Mouse (Mus musculus): Measurements from ENCODE around the gene Gm9903.

The Gm9903 gene

GRCm38 (mm10) chr5:33651017-33651416 lies 21.3 kb downstream of the Gm9903 start:
- no peak for DNase-seq (ENCODE audit: low read depth)

DNA sequence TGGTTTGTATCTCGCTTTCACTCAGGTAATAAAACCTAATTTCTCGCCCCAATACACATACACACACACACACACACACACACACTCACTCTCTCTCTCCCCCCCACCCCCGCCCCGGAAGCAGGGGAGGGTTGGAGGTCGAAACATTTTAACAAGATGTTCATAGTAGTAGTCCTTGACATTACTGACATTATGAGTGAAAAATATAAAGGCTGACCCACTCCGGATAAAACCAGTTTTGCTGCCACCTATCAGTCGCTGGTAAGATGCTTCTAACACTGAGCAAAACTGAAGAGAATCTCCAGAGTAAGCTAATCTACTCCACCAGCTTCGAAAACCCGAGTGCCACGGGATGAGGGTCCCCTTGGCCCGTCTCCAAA lies 21.8 kb downstream of the Gm9903 start:
- DNase-seq (ENCODE audit: low read depth): no peak

- peak; percentile 93 for DNase-seq (ENCODE audit: low read depth)
These were observed 22.4 kb downstream of the Gm9903 start, which contains the start of gene Slbp for GRCm38 (mm10) chr5:33651921-33652782. Gene Slbp (minus strand): TSS chr5:33652574.

DNA sequence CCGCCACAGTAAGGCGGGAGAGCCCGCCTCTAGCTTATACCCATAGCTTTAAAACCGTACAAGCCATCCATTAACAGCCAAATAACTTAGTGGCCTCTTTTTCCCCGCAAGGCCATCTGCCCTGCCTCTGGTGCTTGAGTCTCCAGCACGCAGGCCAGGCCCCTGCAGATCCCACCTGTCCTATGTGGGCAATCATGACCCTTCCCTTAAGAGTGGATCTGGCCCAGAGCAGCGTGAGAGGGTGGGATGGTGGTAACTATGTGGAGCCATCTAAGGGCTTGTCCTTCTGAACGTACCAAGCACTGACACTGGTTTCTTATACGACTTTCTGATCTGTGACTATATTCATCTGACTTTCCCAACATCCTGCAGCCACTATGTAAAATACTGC lies 23.1 kb downstream of the Gm9903 start:
- DNase-seq (ENCODE audit: low read depth): no peak

GRCm38 (mm10) chr5:33654424-33654823 lies 24.7 kb downstream of the Gm9903 start:
- DNase-seq (ENCODE audit: low read depth): no peak

DNA sequence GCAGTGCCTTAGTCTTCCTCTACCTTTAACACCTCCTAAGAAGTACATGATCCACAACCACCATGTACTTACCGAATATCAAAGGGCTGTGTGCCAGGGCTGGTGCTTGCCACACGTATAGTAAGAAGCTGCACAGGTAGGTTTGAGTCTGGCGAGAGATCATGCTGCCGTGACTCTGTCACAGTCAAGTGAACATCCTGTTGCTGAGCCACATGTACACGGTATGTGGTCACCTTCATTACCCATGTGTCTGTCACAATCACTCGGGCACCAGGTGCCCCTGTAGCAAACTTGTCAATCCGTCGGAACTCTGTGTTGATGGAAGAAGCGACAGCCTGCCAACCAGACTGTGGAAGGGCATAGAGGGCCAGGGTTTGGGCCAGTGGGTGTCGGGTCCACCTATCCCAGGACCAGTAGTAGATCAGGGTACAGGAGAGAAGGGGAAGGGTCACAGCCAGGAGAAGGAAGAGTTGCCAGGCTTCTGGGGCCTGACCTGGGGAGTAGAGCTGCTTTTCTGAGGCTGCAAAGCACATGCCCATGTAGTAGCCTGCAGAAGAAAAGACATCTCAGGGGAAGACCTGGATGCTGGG lies 25.6 kb downstream of the Gm9903 start:
- no peak for DNase-seq (ENCODE audit: low read depth)

GRCm38 (mm10) chr5:33656739-33657138 lies 27.0 kb downstream of the Gm9903 start:
- no peak for DNase-seq (ENCODE audit: low read depth)

DNA sequence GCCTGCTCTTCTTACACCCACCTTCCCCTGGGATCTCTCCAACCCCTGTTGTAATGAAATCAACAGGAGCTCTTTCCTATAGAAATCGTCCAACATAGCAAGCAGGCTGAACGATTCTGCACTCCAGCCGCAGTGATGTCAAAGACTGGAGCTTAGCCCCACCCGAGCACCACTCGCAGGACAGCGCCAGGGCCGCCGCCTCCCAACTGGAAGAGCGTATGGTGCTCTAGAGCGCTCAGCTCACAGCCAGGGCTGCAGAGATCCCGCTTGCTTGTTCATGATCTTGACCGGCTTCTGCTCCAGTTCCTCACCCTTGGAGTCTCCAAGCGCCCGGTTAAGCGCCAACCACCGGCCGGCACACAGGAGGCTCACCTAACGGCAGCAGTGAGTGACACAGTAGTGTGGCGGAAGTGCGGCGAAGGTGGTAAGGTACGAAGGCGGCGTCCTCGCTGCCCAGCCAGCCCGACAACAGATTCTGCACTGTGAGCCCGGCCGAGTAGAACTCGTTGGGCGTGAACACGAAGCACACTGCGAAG lies 27.6 kb downstream of the Gm9903 start:
- peak; percentile 75 for DNase-seq (ENCODE audit: low read depth)

DNA sequence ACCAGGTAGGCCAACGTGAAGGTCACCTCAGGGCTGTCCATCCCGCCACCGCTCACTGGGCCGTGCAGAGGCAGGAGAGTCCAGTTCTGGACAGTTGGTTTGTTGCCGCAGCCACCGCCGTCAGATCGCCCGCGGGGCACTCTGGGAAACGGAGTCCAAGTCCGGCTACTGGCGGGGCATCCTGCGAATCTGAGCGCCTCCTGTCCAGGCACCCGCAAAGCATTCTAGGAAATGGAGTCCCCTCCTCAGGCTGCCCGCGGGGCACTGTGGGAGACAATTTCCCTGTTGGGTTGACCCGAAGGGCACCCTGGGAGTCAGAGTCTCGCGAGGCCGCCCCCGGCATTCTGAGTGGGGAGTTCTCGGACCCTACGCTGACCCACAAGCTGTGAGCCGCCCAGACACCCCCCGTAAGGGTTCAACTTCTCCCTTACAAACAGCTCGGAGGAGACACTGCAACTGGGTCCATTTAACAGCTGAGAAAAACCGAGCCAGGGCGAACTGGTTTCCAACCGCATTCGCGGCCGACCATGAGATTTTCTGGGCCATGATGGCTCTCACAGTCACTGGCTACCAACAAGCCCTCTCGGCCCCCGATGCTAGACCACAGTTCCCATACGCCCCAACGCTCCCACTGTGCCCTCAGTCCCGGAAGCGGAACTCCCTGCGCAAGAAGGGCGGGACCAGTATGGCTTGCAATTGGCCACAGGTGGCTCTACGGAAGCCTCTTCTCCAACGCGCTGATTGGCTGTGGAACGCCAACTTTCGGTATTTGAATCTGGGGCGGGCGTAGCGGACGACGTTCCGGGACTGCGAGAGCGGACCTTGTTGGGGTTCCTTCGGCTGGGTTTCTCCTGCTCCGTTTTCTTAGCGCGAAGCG lies 28.3 kb downstream of the Gm9903 start, which contains the start of the genes Tacc3 and Tmem129:
TSS of gene Tacc3 (plus strand) at position 342 of the 877 bp plus-strand sequence.
TSS of gene Tmem129 (minus strand) at position 630 of the 877 bp plus-strand sequence.
- peak; percentile 96 for DNase-seq (ENCODE audit: low read depth)

GRCm38 (mm10) chr5:33658664-33659050 lies 28.9 kb downstream of the Gm9903 start:
- DNase-seq (ENCODE audit: low read depth): no peak

DNA sequence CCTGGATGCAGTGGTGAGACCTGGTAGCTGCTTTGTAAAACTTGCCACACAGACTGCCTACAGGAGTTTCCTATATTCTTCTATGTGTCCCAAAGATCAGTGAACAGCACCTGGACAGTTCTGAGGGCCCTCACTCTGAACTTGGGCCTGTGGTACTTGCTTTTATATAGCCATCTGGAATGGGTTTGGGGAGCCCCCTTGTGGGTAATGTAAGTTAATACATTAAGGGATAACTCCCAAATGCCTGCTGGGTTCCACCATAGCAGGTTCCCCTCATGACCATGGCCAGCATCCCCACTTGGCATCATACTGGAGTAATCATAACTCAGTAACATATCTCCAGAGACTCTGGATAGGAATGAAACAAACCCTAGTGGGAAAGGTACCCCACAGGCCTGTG lies 38.5 kb downstream of the Gm9903 start:
- no peak for DNase-seq (ENCODE audit: low read depth)

GRCm38 (mm10) chr5:33671659-33672058 lies 41.9 kb downstream of the Gm9903 start:
- DNase-seq (ENCODE audit: low read depth): no peak

- DNase-seq (ENCODE audit: low read depth): no peak
These were observed 44.7 kb downstream of the Gm9903 start for GRCm38 (mm10) chr5:33674439-33674838.

DNA sequence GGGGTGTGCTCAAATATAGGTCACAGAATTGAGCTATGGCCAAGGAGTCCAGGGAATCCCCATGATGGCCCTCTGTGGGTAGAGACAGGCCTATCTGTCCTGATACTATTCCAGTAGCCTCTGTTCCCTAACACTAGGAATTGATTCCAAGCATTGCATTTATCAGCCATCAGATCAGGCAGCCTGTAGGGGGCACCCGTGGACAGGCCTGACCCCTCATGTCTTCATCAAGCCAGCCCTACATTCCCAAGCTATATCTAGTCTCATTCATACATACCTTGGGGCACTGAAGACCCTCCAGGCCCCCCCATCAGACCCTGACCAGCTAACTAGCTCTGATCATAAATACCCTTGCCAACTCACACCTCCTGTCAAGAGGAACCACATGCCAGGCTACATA lies 46.2 kb downstream of the Gm9903 start:
- no peak for DNase-seq (ENCODE audit: low read depth)

DNA sequence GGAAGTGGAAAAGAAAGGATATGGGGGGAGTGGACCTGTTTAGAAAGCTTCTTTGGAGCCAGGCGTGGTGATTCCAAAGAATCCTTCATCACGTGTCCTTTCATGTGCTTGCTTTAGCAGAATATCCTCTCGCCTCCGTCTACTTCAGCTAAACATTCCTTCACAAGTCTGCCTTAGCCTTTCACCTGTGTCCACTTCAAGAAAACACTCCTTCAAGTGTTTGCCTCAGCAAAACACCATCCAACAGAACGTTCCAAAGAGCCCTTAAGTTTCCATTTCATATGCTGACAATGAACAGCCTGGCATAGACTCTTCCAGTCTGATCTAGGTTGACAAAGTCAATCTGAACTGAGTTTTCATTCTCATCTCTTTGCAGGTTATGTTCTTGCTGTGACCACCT lies 48.5 kb downstream of the Gm9903 start:
- DNase-seq (ENCODE audit: low read depth): no peak

GRCm38 (mm10) chr5:33681044-33681443 lies 51.3 kb downstream of the Gm9903 start:
- DNase-seq (ENCODE audit: low read depth): no peak
